Mouse (Mus musculus): ENCODE results near the gene Fam162a. TPM values are rescaled to one million over a fixed set of nuclear protein-coding genes. Genes with fewer than 3 reads are reported as not detected.

The Fam162a gene
- polyA plus RNA-seq, 1 experiment from 2014 or later = 997 TPM

Other genes starting within 250 kb of the Fam162a start
- gene Parp14, start 200.1 kb downstream of the Fam162a start, polyA plus RNA-seq (2014; fragmentation: Nextera tagmentation; extraction: Ambion mirVana) = 1.1 and 1.3 TPM in 2 replicates
- 8.4 and 9.9 TPM in 2 replicates for gene Parp9, start 133.1 kb downstream of the Fam162a start, polyA plus RNA-seq (2014; fragmentation: Nextera tagmentation; extraction: Ambion mirVana)
- 7.0 TPM in 2 replicates for gene Dtx3l, start 132.4 kb downstream of the Fam162a start, polyA plus RNA-seq (2014; fragmentation: Nextera tagmentation; extraction: Ambion mirVana)
- 46.0 and 49.8 TPM in 2 replicates for gene Kpna1, start 92.8 kb downstream of the Fam162a start, polyA plus RNA-seq (2014; fragmentation: Nextera tagmentation; extraction: Ambion mirVana)
- 7.8 and 7.9 TPM in 2 replicates for gene Wdr5b, start 30.4 kb downstream of the Fam162a start, polyA plus RNA-seq (2014; fragmentation: Nextera tagmentation; extraction: Ambion mirVana)
- 76.2 and 77.5 TPM in 2 replicates for gene Ccdc58, start 91 bp upstream of the Fam162a start, polyA plus RNA-seq (2014; fragmentation: Nextera tagmentation; extraction: Ambion mirVana)
- not detected in 2 replicates for gene Csta1, start 59.6 kb upstream of the Fam162a start, polyA plus RNA-seq (2014; fragmentation: Nextera tagmentation; extraction: Ambion mirVana)
- gene Stfa2l1, start 85.2 kb upstream of the Fam162a start, polyA plus RNA-seq (2014; fragmentation: Nextera tagmentation; extraction: Ambion mirVana) = 0.57 TPM in 1 of 2 replicates, not detected in the other
- gene Gm5483, start 112.6 kb upstream of the Fam162a start, polyA plus RNA-seq (2014; fragmentation: Nextera tagmentation; extraction: Ambion mirVana) = 2.0 TPM in 1 of 2 replicates, not detected in the other
- gene Gm5416, start 138.8 kb upstream of the Fam162a start, polyA plus RNA-seq (2014; fragmentation: Nextera tagmentation; extraction: Ambion mirVana) = not detected in 2 replicates
- not detected in 2 replicates for gene 2010005H15Rik, start 149.9 kb upstream of the Fam162a start, polyA plus RNA-seq (2014; fragmentation: Nextera tagmentation; extraction: Ambion mirVana)
- gene Stfa1, start 205.4 kb upstream of the Fam162a start, polyA plus RNA-seq (2014; fragmentation: Nextera tagmentation; extraction: Ambion mirVana) = 1.1 and 3.9 TPM in 2 replicates